Mouse (Mus musculus) thymus, postnatal 0 days (tissue): ENCODE measurements around the gene 1700016H13Rik. TPM values are rescaled to one million over a fixed set of nuclear protein-coding genes. Genes with fewer than 3 reads are reported as not detected.

Experiments used
- DNase-seq: peaks from one replicate; pipeline ENCODE4 v3.0.0-alpha.2; 2015; ENCODE audit warnings: low spot score
- polyA plus RNA-seq: library from polyadenylated mRNA; unstranded; fragments of >200 nt; fragmentation: Nextera tagmentation; extraction: Ambion mirVana; gene quantifications from 2 replicates; pipeline ENCODE4 v1.2.1, GENCODE M21; 2015

Gene 1700016H13Rik
- 0.09 and 0.18 TPM in 2 replicates for polyA plus RNA-seq

GRCm38 (mm10) chr5:103655346-103656118 is at the start of gene 1700016H13Rik:
1700016H13Rik (minus strand) TSS chr5:103656010.
- DNase-seq = peak; percentile 82

- no peak for DNase-seq
Observed at GRCm38 (mm10) chr5:103705331-103705730, 49.5 kb upstream of the 1700016H13Rik start.

GRCm38 (mm10) chr5:103702527-103702926 is 46.7 kb upstream of the 1700016H13Rik start:
- DNase-seq = no peak

GRCm38 (mm10) chr5:103701466-103701865 is 45.7 kb upstream of the 1700016H13Rik start:
- peak; percentile 46 for DNase-seq

GRCm38 (mm10) chr5:103700661-103701060 is 44.9 kb upstream of the 1700016H13Rik start:
- no peak for DNase-seq

- no peak for DNase-seq
Observed at GRCm38 (mm10) chr5:103699537-103699936, 43.7 kb upstream of the 1700016H13Rik start.

- DNase-seq = no peak
Observed at GRCm38 (mm10) chr5:103698577-103698976, 42.8 kb upstream of the 1700016H13Rik start.

GRCm38 (mm10) chr5:103697875-103698491 is 42.2 kb upstream of the 1700016H13Rik start:
- DNase-seq = no peak

- no peak for DNase-seq
Observed at GRCm38 (mm10) chr5:103694094-103694493, 38.3 kb upstream of the 1700016H13Rik start.

- DNase-seq = peak; percentile 30
Observed at GRCm38 (mm10) chr5:103693041-103693641, 37.3 kb upstream of the 1700016H13Rik start.

GRCm38 (mm10) chr5:103692531-103693040 is 36.8 kb upstream of the 1700016H13Rik start:
- DNase-seq = no peak

GRCm38 (mm10) chr5:103691624-103692530 is 36.1 kb upstream of the 1700016H13Rik start, which contains the start of gene Aff1:
Aff1 (plus strand) TSS chr5:103692374.
- DNase-seq = peak; percentile 89

- DNase-seq = no peak
Observed at GRCm38 (mm10) chr5:103691171-103691570, 35.4 kb upstream of the 1700016H13Rik start.

- no peak for DNase-seq
Observed at GRCm38 (mm10) chr5:103690190-103690589, 34.4 kb upstream of the 1700016H13Rik start.

- no peak for DNase-seq
Observed at GRCm38 (mm10) chr5:103689645-103690044, 33.8 kb upstream of the 1700016H13Rik start.

GRCm38 (mm10) chr5:103681824-103682223 is 26.0 kb upstream of the 1700016H13Rik start:
- DNase-seq = no peak

GRCm38 (mm10) chr5:103680381-103680780 is 24.6 kb upstream of the 1700016H13Rik start:
- peak; percentile 89 for DNase-seq

GRCm38 (mm10) chr5:103678974-103679373 is 23.2 kb upstream of the 1700016H13Rik start:
- DNase-seq = no peak

- DNase-seq = no peak
Observed at GRCm38 (mm10) chr5:103677894-103678293, 22.1 kb upstream of the 1700016H13Rik start.

GRCm38 (mm10) chr5:103676289-103676881 is 20.6 kb upstream of the 1700016H13Rik start:
- no peak for DNase-seq
